Mouse (Mus musculus) Patski (cell line): Measurements from ENCODE around the gene Rc3h1. TPM values are rescaled to one million over a fixed set of nuclear protein-coding genes. Genes with fewer than 3 reads are reported as not detected.
"Not testable (repeated sequence)": the region's sequence is repeated elsewhere in the genome, so short reads cannot be mapped to it uniquely, and the experiment has no call there.

Experiments used
- ATAC-seq: fragments of 100-300 bp; one replicate; pipeline ENCODE4 v1.8.0; 2021
- CTCF ChIA-PET: fragments of 350-600 bp; sonication (Branson Sonifier 250); formaldehyde crosslinking; loops from one replicate; lab custom pipeline; 2022; ENCODE audit warnings: inconsistent platforms; lab: Charles Lee
- POLR2A ChIA-PET: fragments of 350-600 bp; sonication (Branson Sonifier 250); formaldehyde crosslinking; loops from one replicate; lab custom pipeline; 2022; ENCODE audit warnings: antibody characterized with exemption, inconsistent platforms; lab: Charles Lee
- DNase-seq: peaks from one replicate; pipeline ENCODE4 v3.0.0-alpha.2; 2011; ENCODE audit warnings: low read depth, low spot score
- H3K27me3 ChIP-seq: fragments of 371-371 bp; one replicate; pipeline ENCODE4 v1.5.1; 2021
- CTCF ChIP-seq: fragments of 100-300 bp; IDR thresholded peaks from one replicate; pipeline ENCODE4 v1.5.1; 2021
- in situ Hi-C: fragments of 300-500 bp; cut with MboI; formaldehyde crosslinking; loops from 3 replicates; pipeline ENCODE4 v1.11.1; 2018; ENCODE audit warnings: low pct_unique_long_range_greater_than_20kb, mixed read lengths
- polyA plus RNA-seq: library from polyadenylated mRNA; unstranded; gene quantifications from one replicate; pipeline ENCODE4 v1.2.3, GENCODE M21; 2021

Rc3h1 gene
- polyA plus RNA-seq = 15.9 TPM

DNA sequence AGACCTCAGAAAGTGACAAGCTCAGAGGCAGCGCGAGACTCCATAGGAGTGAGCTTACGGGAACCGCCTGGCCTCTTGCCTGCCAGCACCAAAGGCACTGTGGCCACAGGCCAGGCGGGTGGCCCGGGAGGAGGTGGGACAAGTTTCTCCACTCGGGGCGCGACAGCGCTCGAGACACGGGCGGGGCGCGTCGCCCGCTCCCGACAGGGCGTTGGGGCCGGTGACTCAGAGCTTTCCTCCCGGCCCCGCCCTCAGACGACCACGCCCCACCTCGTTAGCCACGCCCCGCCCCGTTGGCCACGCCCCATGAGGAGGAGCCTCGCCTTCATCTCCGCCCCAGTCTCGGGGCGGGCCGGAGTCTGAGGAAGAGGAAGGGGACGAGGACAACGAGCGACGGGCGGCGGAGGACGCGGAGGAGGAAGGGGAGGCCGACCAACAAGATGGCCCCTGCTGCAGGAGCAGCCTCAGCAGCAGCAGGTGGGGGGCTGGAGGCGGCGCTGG, at the start of gene Rc3h1:
Gene Rc3h1 (plus strand): TSS at position 362 of the 501 bp plus-strand sequence.
- CTCF ChIA-PET = interaction anchor here (0.7 to 1.0 kb wide), 2 partner anchors 9 to 28 kb away, joined by 3 read pairs; no protein-coding TSS in a partner anchor
- in situ Hi-C loops = no loop called here
- ATAC-seq (peak; percentile 84), DNase-seq (peak; percentile 61)
- POLR2A ChIA-PET = interaction anchor here (0.5 to 1.1 kb wide), 4 partner anchors 11 to 407 kb away, joined by 3 to 6 read pairs (median 5); no protein-coding TSS in a partner anchor
- TF ChIP-seq CTCF = no peak
- no peaks in the 10 kb centered on the region for H3K27me3 ChIP-seq

DNA sequence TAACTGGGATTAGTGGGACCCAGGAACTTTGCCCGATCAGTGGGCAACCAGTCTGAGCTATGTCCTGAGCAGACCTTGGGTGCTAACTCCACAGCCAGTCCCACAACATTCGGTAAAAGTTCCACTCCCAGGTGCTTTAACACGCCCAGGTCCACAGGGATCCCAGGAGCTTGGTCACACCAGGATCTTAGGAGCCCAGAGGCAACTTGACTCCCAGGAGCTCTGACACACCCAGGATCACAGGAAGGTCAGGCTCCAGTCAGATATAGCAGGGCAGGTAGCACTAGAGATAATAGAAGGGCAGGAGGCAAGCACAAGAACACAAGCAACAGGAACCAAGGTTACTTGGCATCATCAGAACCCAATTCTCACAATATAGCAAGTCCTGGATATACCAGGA, 48.1 kb upstream of the Rc3h1 start:
- POLR2A ChIA-PET = no interaction called here
- in situ Hi-C loops = loop anchor here (5.0 to 10.0 kb wide), 2 partner anchors 79 to 123 kb away; no protein-coding TSS in a partner anchor
- CTCF ChIA-PET = interaction anchor here (1.5 kb wide), 1 partner anchor 21 kb away, joined by 3 read pairs; no protein-coding TSS in a partner anchor
- DNase-seq = no peak
- no peak for TF ChIP-seq CTCF
- H3K27me3 ChIP-seq = peaks cover 14% of the 10 kb centered on the region
- no peak for ATAC-seq

DNA sequence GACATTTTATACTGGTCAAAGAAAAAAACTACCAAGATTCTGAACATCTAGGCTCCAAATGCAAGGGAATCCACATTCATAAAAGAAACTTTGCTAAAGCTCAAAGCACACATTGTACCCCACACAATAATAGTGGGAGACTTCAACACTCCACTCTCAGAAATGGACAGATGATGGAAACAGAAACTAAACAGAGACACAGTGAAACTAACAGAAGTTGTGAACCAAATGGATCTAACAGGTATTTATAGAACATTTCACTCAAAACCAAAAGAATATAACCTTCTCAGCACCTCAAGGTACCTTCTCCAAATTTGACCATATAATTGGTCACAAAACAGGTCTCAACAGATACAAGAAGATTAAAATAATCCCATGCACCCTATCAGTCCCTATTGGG, 46.3 kb upstream of the Rc3h1 start:
- ATAC-seq, DNase-seq, POLR2A ChIA-PET, CTCF ChIA-PET: not testable (repeated sequence)
- in situ Hi-C loops = loop anchor here (5.0 to 10.0 kb wide), 2 partner anchors 77 to 125 kb away; no protein-coding TSS in a partner anchor
- H3K27me3 ChIP-seq = peaks cover 14% of the 10 kb centered on the region

DNA sequence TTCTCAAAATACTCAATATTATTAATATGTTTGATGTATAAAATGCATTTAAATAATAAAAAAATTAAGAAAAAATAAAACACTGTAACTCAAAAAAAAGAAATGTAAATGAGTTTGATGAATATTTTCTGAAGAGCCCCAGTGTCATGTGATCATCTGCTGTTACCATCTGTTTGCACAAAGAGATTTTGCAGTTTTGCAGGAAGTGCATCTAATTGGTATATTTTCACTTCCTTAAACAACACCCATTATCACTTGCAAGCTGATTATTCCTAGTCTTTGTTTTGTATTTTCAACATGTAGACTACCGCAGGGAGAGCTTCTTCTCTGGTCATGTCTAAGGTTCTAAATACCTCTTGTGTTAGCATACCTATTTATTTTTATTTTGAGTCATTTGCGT, 45.1 kb upstream of the Rc3h1 start:
- ChIA-PET CTCF (no interaction called here), POLR2A (no interaction called here)
- in situ Hi-C loops = no loop called here
- TF ChIP-seq CTCF = no peak
- ATAC-seq (no peak), DNase-seq (no peak)
- peaks cover 14% of the 10 kb centered on the region for H3K27me3 ChIP-seq

DNA sequence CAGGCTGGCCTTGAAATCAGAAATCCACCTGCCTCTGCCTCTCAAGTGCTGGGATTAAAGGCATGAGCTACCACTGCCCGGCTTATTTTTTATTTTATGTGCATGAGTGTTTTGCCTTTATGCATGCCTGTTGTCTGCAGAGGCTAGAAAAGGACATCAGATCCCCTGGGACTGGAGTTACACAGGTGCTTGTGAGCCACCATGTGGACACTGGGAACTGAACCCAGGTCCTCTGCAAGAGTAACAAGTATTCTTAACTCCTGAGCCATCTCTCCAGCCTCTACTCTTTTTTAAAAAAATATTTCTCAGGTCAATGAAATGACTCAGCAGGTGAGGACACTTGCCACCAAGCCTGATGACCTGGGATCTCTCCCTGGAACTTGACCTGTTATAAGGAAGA, 44.6 kb upstream of the Rc3h1 start:
- peaks cover 14% of the 10 kb centered on the region for H3K27me3 ChIP-seq
- ATAC-seq (no peak), DNase-seq (no peak)
- no peak for TF ChIP-seq CTCF
- ChIA-PET POLR2A (no interaction called here), CTCF (no interaction called here)
- in situ Hi-C loops = no loop called here

DNA sequence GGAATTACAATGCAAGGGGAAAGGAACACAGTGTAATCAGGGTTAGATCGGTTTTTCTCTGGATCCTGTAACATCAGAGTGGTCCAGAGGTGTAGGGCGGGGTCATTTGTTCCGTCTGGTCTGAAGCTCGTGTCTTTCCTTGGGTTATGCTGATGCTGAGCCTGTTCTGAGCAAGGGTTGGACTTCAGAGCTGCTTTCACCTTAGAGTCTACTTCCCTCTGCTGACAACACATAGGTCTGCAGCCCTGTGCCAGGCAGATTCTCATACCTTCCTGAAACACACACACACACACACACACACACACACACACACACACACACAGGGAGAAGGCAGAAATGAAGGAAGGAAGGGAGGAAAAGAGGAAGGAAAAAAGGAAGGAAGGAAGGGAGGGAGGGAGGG, 43.2 kb upstream of the Rc3h1 start:
- no peak for ATAC-seq
- CTCF ChIA-PET = no interaction called here
- H3K27me3 ChIP-seq = peaks cover 4% of the 10 kb centered on the region
- POLR2A ChIA-PET = no interaction called here
- in situ Hi-C loops = no loop called here
- DNase-seq = no peak
- TF ChIP-seq CTCF = peak; percentile 40

DNA sequence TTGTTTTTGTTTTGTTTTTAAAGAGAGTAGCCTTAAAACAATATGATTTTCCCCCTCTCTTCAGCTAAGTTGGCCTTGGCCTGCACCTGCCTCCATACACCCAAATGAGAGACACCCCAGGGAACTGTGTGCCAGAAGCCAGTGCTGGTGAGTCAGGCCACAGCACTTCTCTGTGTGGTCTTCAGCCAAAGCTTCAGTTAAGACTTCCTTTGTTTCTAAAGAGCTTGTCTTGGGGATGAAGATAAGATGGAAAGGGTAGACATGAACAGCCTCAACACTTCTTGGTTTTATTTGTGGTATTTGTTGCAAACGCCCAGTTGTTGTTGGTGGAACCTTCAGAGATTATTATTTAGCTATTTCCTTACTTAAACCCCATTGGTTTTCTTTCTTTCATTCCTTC, 31.5 kb upstream of the Rc3h1 start:
- no peaks in the 10 kb centered on the region for H3K27me3 ChIP-seq
- in situ Hi-C loops = no loop called here
- no peak for ATAC-seq
- no peak for DNase-seq
- ChIA-PET CTCF (no interaction called here), POLR2A (no interaction called here)
- no peak for TF ChIP-seq CTCF

DNA sequence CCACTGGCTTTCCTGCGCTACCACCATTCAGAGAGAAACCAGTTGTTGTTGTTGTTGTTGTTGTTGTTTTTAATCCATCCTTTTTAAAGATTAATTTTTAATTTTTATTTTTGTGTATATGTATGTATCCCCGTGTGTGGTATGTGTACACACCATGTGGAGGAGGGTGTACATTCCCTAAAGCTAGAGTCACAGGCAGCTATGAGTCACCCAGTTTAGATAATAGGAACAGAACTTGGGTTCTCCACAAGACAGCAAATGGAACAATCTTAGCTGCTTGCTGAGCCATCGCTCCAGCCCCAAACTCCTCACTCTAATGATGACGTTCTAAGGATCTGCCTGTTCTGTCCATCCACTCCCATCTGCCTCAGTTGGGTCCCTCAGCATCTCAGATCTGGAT, 29.2 kb upstream of the Rc3h1 start:
- TF ChIP-seq CTCF = no peak
- ATAC-seq = no peak
- DNase-seq = no peak
- H3K27me3 ChIP-seq = no peaks in the 10 kb centered on the region
- in situ Hi-C loops = no loop called here
- ChIA-PET POLR2A (interaction anchor here (0.6 kb wide), 1 partner anchor 83 kb away, joined by 4 read pairs; no protein-coding TSS in a partner anchor), CTCF (no interaction called here)

DNA sequence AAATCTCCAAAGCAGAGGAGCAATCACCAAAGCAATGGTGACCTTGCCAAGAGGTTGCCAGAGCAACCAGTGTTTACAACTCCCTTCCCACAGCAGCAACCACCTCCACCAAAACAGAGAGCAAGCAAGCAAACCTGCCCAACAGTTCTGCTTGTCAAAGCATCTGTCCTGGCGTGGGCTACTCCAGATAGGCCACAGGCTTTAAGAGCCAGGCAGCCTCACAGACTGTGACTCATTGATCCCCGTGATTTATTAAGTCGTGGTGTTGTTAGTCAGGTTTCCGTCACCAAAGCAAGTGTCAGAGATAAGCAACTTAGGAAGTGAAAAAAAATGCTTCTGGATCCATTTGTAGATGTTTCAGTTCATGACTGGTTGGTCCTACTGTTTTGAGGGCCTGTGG, 27.7 kb upstream of the Rc3h1 start:
- ChIA-PET POLR2A (no interaction called here), CTCF (no interaction called here)
- ATAC-seq (no peak), DNase-seq (no peak)
- no peak for TF ChIP-seq CTCF
- H3K27me3 ChIP-seq = no peaks in the 10 kb centered on the region
- in situ Hi-C loops = no loop called here

DNA sequence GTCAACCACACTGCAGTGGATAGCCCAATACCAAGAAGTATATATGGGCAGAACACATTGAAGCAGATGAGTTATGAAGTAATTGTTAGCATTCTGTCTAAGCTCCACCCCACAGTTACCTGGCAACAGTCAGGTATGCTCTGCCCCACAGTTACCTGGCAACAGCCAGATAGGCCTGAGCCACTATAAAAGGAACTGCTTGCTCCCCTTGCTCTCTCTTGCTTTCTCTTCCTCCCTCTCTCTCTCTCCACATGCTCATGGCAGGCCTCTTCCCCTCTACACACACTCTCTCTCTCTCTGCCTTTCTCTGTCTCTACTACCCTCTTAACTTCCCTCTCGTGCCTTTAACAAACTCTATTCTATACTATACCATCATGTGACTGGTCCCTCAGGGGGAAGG, 24.8 kb upstream of the Rc3h1 start:
- ATAC-seq = peak; percentile 28
- in situ Hi-C loops, CTCF ChIA-PET, POLR2A ChIA-PET, DNase-seq, H3K27me3 ChIP-seq: not testable (repeated sequence)

DNA sequence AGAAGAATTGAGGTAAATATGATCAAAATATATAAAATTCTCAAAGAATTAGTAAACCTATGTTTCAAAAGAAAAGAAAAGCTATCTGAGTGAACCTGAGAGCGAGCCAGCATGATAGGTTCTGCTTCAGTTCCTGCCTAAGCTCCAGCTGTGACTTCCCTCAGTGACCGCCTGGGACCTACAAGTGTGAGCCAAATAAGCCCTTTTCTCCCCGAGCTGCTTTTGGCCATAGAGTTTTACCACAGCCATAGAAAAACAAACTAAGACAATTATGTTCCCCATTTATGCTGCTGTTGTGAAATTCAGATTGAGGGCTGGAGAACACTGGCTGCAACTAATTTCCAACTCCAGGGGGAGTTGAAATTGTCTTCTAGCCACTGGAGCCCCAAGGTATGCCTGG, 24.2 kb upstream of the Rc3h1 start:
- CTCF ChIA-PET = no interaction called here

DNA sequence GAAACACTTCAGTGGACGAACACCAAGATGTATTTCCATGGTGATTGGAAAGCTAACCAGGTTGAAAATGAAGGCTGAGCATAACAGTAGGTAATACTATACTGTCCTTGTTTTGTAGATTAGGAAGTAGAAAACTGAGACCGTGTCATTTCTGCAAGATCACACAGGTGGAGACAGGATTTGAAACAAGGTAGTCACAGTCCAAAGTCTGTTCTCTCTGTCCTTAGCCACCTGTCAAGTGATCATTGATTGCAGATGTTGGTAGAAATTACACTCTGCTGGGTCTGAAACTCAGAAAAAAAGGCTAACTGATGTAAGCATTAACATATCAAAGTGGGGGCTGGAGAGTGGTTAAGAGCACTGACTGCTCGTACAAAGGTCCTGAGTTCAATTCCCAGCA, 21.9 kb upstream of the Rc3h1 start:
- in situ Hi-C loops = no loop called here
- TF ChIP-seq CTCF = no peak
- no peaks in the 10 kb centered on the region for H3K27me3 ChIP-seq
- DNase-seq (no peak), ATAC-seq (no peak)
- POLR2A ChIA-PET = no interaction called here
- CTCF ChIA-PET = no interaction called here

More for the DNA sequence above, 24.2 kb upstream of the Rc3h1 start:
- POLR2A ChIA-PET = no interaction called here
- ATAC-seq = no peak
- DNase-seq = no peak
- peak; percentile 26 for TF ChIP-seq CTCF
- in situ Hi-C loops = no loop called here
- no peaks in the 10 kb centered on the region for H3K27me3 ChIP-seq
